Mouse (Mus musculus): Measurements from ENCODE around the gene Aloxe3.

DNA sequence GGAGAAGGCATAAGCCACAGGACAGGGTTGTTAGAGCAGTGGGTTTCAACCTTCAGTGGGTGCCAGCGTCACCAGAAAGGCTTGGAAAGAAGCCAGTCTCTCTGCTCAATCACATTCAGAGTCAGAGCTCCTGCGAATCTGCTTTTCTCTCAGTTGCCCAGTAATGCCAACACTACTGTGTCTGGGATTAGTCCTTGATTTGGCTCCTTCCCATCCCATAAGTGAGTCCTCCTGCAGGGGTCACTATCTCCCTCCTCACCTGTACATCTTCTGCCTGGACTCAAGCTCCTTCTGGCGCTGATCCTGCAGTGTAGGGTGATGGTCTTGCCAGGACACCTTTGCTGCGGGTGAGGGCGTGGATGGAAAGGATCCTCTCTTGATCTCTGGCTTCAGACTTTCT, 71.1 kb downstream of the Aloxe3 start:
- TF ChIP-seq POLR2A (IDR thresholded peaks at IDR 0.05; ENCODE audit: insufficient read length, low read depth) (no peak), MAX (IDR thresholded peaks at IDR 0.05; ENCODE audit: low read depth) (no peak)

Measured in myocyte (in vitro differentiated cells).